Mouse (Mus musculus): ENCODE results near the gene Ctxn1.
A peak's percentile ranks its signal among the peaks of the same experiment; 100 is the strongest.

Gene Ctxn1

GRCm38 (mm10) chr8:4213210-4214005 is 45.7 kb downstream of the Ctxn1 start:
- no peaks in the 10 kb centered on the region for H3K36me3 ChIP-seq (ENCODE audit: control insufficient read depth, insufficient read depth, low read length, poor library complexity, severe bottlenecking)
- no peaks in the 10 kb centered on the region for H3K27me3 ChIP-seq (ENCODE audit: control insufficient read depth, insufficient read depth, low read length, poor library complexity, severe bottlenecking)
- DNase-seq (ENCODE audit: low read depth, low spot score): peak; percentile 34

- H3K27me3 ChIP-seq (ENCODE audit: control insufficient read depth, insufficient read depth, low read length, poor library complexity, severe bottlenecking): no peaks in the 10 kb centered on the region
- H3K36me3 ChIP-seq (ENCODE audit: control insufficient read depth, insufficient read depth, low read length, poor library complexity, severe bottlenecking): no peaks in the 10 kb centered on the region
- peak; percentile 35 for DNase-seq (ENCODE audit: low read depth, low spot score)
Observed at GRCm38 (mm10) chr8:4212809-4213209, 46.3 kb downstream of the Ctxn1 start.

- no peaks in the 10 kb centered on the region for H3K27me3 ChIP-seq (ENCODE audit: control insufficient read depth, insufficient read depth, low read length, poor library complexity, severe bottlenecking)
- no peaks in the 10 kb centered on the region; the same call in 1 of the 2 replicates for H3K36me3 ChIP-seq (ENCODE audit: control insufficient read depth, insufficient read depth, low read length, poor library complexity, severe bottlenecking)
- peak; percentile 12 for DNase-seq (ENCODE audit: low read depth, low spot score)
Observed at GRCm38 (mm10) chr8:4211097-4211496, 48.0 kb downstream of the Ctxn1 start.

Data from splenic B cell, adult 2 months (primary cell).